Mouse (Mus musculus): ENCODE data around the gene Mettl16. TPM values are rescaled to one million over a fixed set of nuclear protein-coding genes. Genes with fewer than 3 reads are reported as not detected.

Mettl16 gene
- polyA plus RNA-seq, 1 experiment from 2014 or later, result 50.3 TPM

GRCm38 (mm10) chr11:74827791-74828403 is 57.3 kb downstream of the Mettl16 start:
- no peak overlapping the region for H3K9ac ChIP-seq
- no peaks in the 10 kb centered on the region for H3K9me3 ChIP-seq
- no peak for ATAC-seq (ENCODE audit: borderline replicate concordance, extremely low read depth, low FRiP score, low TSS enrichment)
- WGBS, result 59% methylated on average over 7 of the region's 7 CpGs
- H3K4me3 ChIP-seq, result no peak overlapping the region
- no peak overlapping the region for H3K4me2 ChIP-seq
- H3K27me3 ChIP-seq, result no peaks in the 10 kb centered on the region
- peaks cover 23% of the 10 kb centered on the region for H3K4me1 ChIP-seq
- no peaks in the 10 kb centered on the region for H3K36me3 ChIP-seq
- H3K27ac ChIP-seq, result no peak overlapping the region

- H3K4me3 ChIP-seq, result no peak overlapping the region
- WGBS, result 34% methylated on average over 2 of the region's 2 CpGs
- H3K27ac ChIP-seq, result no peak overlapping the region
- H3K9ac ChIP-seq, result no peak overlapping the region
- H3K9me3 ChIP-seq, result no peaks in the 10 kb centered on the region
- no peaks in the 10 kb centered on the region for H3K27me3 ChIP-seq
- H3K36me3 ChIP-seq, result no peaks in the 10 kb centered on the region
- peaks cover 29% of the 10 kb centered on the region for H3K4me1 ChIP-seq
- no peak for ATAC-seq (ENCODE audit: borderline replicate concordance, extremely low read depth, low FRiP score, low TSS enrichment)
- no peak overlapping the region for H3K4me2 ChIP-seq
Measured at GRCm38 (mm10) chr11:74828404-74828931, 57.8 kb downstream of the Mettl16 start.

DNA sequence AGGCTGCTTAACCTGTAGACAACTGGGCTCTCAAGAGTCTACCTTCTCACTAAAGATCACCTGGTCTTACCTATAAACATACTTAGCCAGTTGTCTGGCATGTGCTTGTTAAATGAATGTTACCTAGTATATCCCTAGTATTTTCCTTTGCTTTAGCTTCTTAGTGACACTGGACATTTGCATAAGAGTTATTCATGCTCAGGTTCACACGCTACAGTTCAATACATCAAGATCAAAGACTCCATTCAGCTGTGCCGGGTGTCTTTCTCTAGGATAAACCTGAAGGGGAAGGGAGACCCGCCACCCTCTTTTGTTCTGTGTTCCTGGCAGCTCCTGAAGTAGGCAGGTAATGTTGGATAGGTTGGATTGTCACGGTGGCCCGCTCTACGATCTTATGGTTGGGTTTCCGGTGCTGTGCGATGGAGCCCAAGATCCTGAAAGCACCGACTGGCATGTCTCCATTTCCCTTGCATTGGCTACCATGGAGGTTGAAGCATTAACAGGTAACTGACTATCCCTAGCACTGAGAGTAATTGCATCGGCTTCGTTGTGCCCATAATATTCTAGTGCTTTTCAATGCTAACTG is 58.4 kb downstream of the Mettl16 start:
- Histone ChIP-seq H3K36me3 (no peaks in the 10 kb centered on the region), H3K9ac (peak overlapping the region; percentile 28; the same call in 1 of the 2 replicates), H3K27me3 (no peaks in the 10 kb centered on the region), H3K9me3 (no peaks in the 10 kb centered on the region), H3K27ac (no peak overlapping the region), H3K4me2 (peak overlapping the region; percentile 89), H3K4me1 (peaks cover 35% of the 10 kb centered on the region), H3K4me3 (peak overlapping the region; percentile 80)
- no peak for ATAC-seq (ENCODE audit: borderline replicate concordance, extremely low read depth, low FRiP score, low TSS enrichment)
- 16% methylated on average over 11 of the region's 11 CpGs for WGBS

GRCm38 (mm10) chr11:74829812-74830211 is 59.2 kb downstream of the Mettl16 start:
- peak overlapping the region; percentile 89 for H3K4me2 ChIP-seq
- peaks cover 42% of the 10 kb centered on the region for H3K4me1 ChIP-seq
- H3K9me3 ChIP-seq, result no peaks in the 10 kb centered on the region
- peak overlapping the region; percentile 95 for H3K27ac ChIP-seq
- H3K4me3 ChIP-seq, result peak overlapping the region; percentile 80
- peak; percentile 29; the same call in 1 of the 2 replicates for ATAC-seq (ENCODE audit: borderline replicate concordance, extremely low read depth, low FRiP score, low TSS enrichment)
- H3K36me3 ChIP-seq, result no peaks in the 10 kb centered on the region
- H3K9ac ChIP-seq, result peak overlapping the region; percentile 28
- under 1% methylated on average over 20 of the region's 20 CpGs for WGBS
- H3K27me3 ChIP-seq, result no peaks in the 10 kb centered on the region

DNA sequence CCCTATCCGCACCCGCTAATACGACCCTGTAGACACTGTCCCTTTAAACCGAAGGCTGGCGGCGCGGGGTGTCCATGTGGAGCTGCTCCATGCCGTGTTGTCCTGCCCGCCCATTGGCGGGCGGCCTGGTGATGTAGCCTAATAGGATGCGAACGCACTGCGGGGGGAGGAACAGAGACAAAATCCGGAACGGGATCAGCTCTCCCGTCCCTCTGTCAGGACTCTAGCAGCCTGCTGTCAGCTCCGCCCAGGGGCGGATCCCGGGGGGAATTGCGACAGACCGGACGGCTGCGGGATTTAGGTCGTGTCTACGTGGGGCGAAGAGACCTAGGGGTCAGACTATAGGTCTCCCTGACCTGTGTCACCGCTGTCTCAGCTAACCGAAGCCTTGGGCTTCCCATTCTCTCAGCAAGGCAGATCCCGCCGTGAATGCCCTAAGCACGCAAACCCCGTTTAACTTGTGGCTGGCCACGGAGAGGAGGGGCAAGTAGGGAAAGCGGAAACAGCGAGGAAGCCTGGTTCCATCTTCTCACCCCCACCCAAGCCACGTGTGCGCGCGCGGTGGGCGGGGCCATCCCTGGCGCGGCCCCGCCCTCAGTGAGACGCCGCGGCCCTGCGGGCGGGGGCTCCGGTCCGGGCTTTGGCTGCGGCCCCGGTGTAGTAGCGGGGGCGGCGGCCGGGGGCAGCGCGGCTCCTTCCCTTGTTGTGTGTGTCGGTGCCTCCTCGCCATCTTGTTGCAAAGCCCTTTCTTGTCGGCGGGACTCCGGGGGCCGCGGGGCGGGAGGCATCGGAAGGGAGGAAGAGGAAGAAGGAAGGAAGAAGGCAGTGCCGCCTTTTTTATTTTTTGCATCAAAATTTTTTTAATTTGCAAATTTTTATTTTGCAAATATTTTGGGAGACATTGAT is 59.9 kb downstream of the Mettl16 start, which contains the start of gene Mnt:
TSS of gene Mnt (plus strand) at position 665 of the 906 bp plus-strand sequence.
- Histone ChIP-seq H3K9ac (peak within 1 kb of the TSS; percentile 72), H3K36me3 (no peaks in the 10 kb centered on the region), H3K4me1 (peaks cover 46% of the 10 kb centered on the region), H3K9me3 (no peaks in the 10 kb centered on the region), H3K27me3 (no peaks in the 10 kb centered on the region), H3K4me2 (peak within 1 kb of the TSS; percentile 89), H3K27ac (peak within 1 kb of the TSS; percentile 95), H3K4me3 (peak within 1 kb of the TSS; percentile 80)
- under 1% methylated on average over 68 of the region's 70 CpGs for WGBS
- peak; percentile 84 for ATAC-seq (ENCODE audit: borderline replicate concordance, extremely low read depth, low FRiP score, low TSS enrichment)

GRCm38 (mm10) chr11:74831191-74831605 is 60.6 kb downstream of the Mettl16 start:
- Histone ChIP-seq H3K4me2 (peak overlapping the region; percentile 89), H3K4me1 (peaks cover 50% of the 10 kb centered on the region)

DNA sequence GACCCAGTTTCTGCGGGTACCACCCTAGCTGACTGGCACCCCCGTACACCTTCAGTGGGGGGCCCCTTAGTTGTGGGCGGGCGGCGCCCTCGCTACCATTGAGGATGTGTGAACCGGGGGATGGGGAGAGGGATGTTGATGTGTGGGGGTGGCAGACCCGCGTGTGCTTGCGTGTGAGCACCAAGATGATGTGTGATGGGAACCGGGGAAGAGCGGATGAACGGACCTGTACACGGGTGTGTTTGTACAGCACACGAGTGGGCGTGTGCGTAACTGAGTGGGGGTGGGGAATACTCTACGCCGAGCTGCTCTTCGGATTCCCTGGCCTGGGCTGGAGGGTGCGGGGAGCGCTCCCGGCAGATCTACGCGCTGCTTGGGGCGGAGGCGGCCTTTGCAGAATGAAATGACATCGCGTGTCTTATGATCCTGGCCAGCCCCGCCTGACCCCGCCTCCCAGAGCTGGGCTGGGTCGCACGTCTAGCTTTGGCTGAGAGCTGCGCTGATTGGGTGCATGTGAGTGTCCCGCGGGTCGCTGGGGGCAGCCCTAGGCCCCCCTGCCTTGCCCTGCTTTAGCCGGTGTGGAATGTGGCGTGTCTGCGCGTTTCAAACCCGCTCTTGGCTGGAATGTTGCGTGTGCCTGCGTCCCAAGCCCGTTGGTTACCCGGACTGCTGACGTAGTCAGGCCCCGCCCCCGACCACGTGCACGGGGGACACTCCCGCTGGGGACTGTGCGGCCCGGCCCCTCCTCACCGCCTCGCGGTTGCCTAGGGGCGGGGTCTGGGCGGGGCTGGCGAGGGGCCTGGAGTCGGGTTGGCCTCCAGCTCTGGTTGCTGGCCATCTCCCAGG is 61.2 kb downstream of the Mettl16 start:
- under 1% methylated on average over 61 of the region's 61 CpGs for WGBS
- ATAC-seq (ENCODE audit: borderline replicate concordance, extremely low read depth, low FRiP score, low TSS enrichment), result peak; percentile 81
- H3K4me1 ChIP-seq, result peaks cover 50% of the 10 kb centered on the region

More at GRCm38 (mm10) chr11:74831191-74831605, 60.6 kb downstream of the Mettl16 start:
- no peaks in the 10 kb centered on the region for H3K36me3 ChIP-seq
- peak overlapping the region; percentile 80 for H3K4me3 ChIP-seq
- under 1% methylated on average over 35 of the region's 35 CpGs for WGBS
- 0 out of 2 replicates have a peak, but pooled peaks have one; percentile 1 for ATAC-seq (ENCODE audit: borderline replicate concordance, extremely low read depth, low FRiP score, low TSS enrichment)
- H3K9ac ChIP-seq, result peak overlapping the region; percentile 72
- peak overlapping the region; percentile 95 for H3K27ac ChIP-seq
- H3K27me3 ChIP-seq, result no peaks in the 10 kb centered on the region
- H3K9me3 ChIP-seq, result no peaks in the 10 kb centered on the region

GRCm38 (mm10) chr11:74832503-74833143 is 62.0 kb downstream of the Mettl16 start:
- Histone ChIP-seq H3K36me3 (no peaks in the 10 kb centered on the region), H3K9me3 (no peaks in the 10 kb centered on the region), H3K9ac (peak overlapping the region; percentile 47), H3K4me1 (peaks cover 55% of the 10 kb centered on the region), H3K4me2 (peak overlapping the region; percentile 89), H3K27ac (peak overlapping the region; percentile 95), H3K27me3 (no peaks in the 10 kb centered on the region), H3K4me3 (peak overlapping the region; percentile 80)
- WGBS, result under 1% methylated on average over 26 of the region's 26 CpGs
- no peak for ATAC-seq (ENCODE audit: borderline replicate concordance, extremely low read depth, low FRiP score, low TSS enrichment)

More for the DNA sequence above, 61.2 kb downstream of the Mettl16 start:
- H3K9ac ChIP-seq, result peak overlapping the region; percentile 72
- peak overlapping the region; percentile 95 for H3K27ac ChIP-seq
- H3K9me3 ChIP-seq, result no peaks in the 10 kb centered on the region
- peak overlapping the region; percentile 89 for H3K4me2 ChIP-seq
- H3K36me3 ChIP-seq, result no peaks in the 10 kb centered on the region
- no peaks in the 10 kb centered on the region for H3K27me3 ChIP-seq
- H3K4me3 ChIP-seq, result peak overlapping the region; percentile 80

DNA sequence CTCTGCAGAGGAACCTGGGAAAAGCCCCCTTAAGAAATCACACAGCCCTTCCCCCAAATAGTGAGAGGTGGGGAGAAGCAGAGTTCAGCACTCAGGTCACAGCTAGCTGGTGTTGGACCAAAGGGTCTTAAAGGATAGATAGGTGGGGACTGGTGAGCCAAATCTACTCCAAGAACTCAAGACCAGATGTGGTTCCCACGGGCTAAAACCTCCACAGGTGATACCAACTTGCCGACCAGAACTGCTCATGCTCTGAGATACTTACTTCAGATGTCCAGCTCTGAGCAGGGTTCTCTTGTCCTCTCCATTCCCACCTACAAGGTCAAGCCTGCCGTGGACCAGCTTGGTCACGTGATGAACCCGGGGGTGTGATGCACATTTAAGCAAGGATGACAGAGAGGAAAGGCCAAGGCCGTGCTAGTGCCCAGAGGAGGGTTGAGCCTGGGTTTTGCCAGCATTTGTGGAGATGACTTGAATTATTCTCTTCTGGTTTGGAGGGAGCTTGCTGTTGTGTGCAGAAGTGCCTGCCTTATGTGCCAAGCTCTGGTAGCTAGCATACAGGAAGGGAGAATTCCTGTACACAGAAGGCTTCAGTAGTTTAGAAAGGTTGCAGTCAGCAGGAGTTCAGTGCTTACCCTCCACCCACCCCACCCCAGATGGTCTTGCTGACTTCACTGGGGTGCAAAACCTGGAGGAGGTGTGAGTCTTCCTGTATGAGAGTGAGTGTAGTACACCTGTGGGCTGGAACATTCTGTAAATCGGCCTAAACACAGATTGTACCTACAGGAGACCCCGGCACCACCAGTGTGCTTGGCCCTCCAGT is 63.1 kb downstream of the Mettl16 start:
- Histone ChIP-seq H3K4me3 (no peak overlapping the region; the same call in 1 of the 2 replicates), H3K4me1 (peaks cover 47% of the 10 kb centered on the region)
- ATAC-seq (ENCODE audit: borderline replicate concordance, extremely low read depth, low FRiP score, low TSS enrichment), result no peak

GRCm38 (mm10) chr11:74834359-74834638 is 63.7 kb downstream of the Mettl16 start:
- Histone ChIP-seq H3K27ac (peak overlapping the region; percentile 38), H3K36me3 (no peaks in the 10 kb centered on the region), H3K4me2 (no peak overlapping the region), H3K27me3 (no peaks in the 10 kb centered on the region), H3K9me3 (no peaks in the 10 kb centered on the region), H3K4me1 (peaks cover 48% of the 10 kb centered on the region), H3K4me3 (no peak overlapping the region), H3K9ac (no peak overlapping the region)
- 57% methylated on average over 1 of the region's 1 CpGs for WGBS
- no peak for ATAC-seq (ENCODE audit: borderline replicate concordance, extremely low read depth, low FRiP score, low TSS enrichment)

More for the DNA sequence above, 63.1 kb downstream of the Mettl16 start:
- Histone ChIP-seq H3K36me3 (no peaks in the 10 kb centered on the region), H3K9ac (0 out of 2 replicates have a peak overlapping the region, but pooled peaks have one; percentile 47), H3K4me2 (peak overlapping the region; percentile 89), H3K27ac (peak overlapping the region; percentile 38), H3K9me3 (no peaks in the 10 kb centered on the region), H3K27me3 (no peaks in the 10 kb centered on the region)
- 75% methylated on average over 8 of the region's 8 CpGs for WGBS

Data from lung, embryonic 15.5 days (tissue).